Mouse (Mus musculus): Measurements from ENCODE around the gene Slc45a1. TPM values are rescaled to one million over a fixed set of nuclear protein-coding genes. Genes with fewer than 3 reads are reported as not detected.

Slc45a1 gene
- polyA plus RNA-seq, 2 experiments from 2014 or later, result not detected

GRCm38 (mm10) chr4:150656504-150656903 is 4.5 kb upstream of the Slc45a1 start:
- no peak for ATAC-seq

GRCm38 (mm10) chr4:150655989-150656388 is 4.0 kb upstream of the Slc45a1 start:
- peak; percentile 85 for ATAC-seq

- ATAC-seq, result no peak
Observed at GRCm38 (mm10) chr4:150653072-150653599, 1.2 kb upstream of the Slc45a1 start.

GRCm38 (mm10) chr4:150649327-150649726 is 2.6 kb downstream of the Slc45a1 start:
- no peak for ATAC-seq

GRCm38 (mm10) chr4:150644299-150644698 is 7.7 kb downstream of the Slc45a1 start:
- no peak for ATAC-seq

- no peak for ATAC-seq
Observed at GRCm38 (mm10) chr4:150636635-150637034, 15.3 kb downstream of the Slc45a1 start.

GRCm38 (mm10) chr4:150635568-150635967 is 16.4 kb downstream of the Slc45a1 start:
- ATAC-seq, result no peak

GRCm38 (mm10) chr4:150629266-150629665 is 22.7 kb downstream of the Slc45a1 start:
- ATAC-seq, result no peak

GRCm38 (mm10) chr4:150625951-150626732 is 25.8 kb downstream of the Slc45a1 start:
- peak; percentile 85 for ATAC-seq

- peak; percentile 42 for ATAC-seq
Observed at GRCm38 (mm10) chr4:150625425-150625824, 26.5 kb downstream of the Slc45a1 start.

- no peak for ATAC-seq
Observed at GRCm38 (mm10) chr4:150624933-150625332, 27.0 kb downstream of the Slc45a1 start.

- ATAC-seq, result no peak
Observed at GRCm38 (mm10) chr4:150624214-150624823, 27.7 kb downstream of the Slc45a1 start.

GRCm38 (mm10) chr4:150622641-150623040 is 29.3 kb downstream of the Slc45a1 start:
- no peak for ATAC-seq

GRCm38 (mm10) chr4:150619011-150619410 is 33.0 kb downstream of the Slc45a1 start:
- ATAC-seq, result no peak

GRCm38 (mm10) chr4:150616841-150617240 is 35.1 kb downstream of the Slc45a1 start:
- no peak for ATAC-seq

- ATAC-seq, result no peak
Observed at GRCm38 (mm10) chr4:150616029-150616420, 35.9 kb downstream of the Slc45a1 start.

- no peak for ATAC-seq
Observed at GRCm38 (mm10) chr4:150615251-150616028, 36.5 kb downstream of the Slc45a1 start.

- ATAC-seq, result no peak
Observed at GRCm38 (mm10) chr4:150613715-150614114, 38.3 kb downstream of the Slc45a1 start.

- no peak for ATAC-seq
Observed at GRCm38 (mm10) chr4:150608670-150609069, 43.3 kb downstream of the Slc45a1 start.

GRCm38 (mm10) chr4:150606449-150607161 is 45.4 kb downstream of the Slc45a1 start:
- no peak for ATAC-seq

GRCm38 (mm10) chr4:150605804-150606203 is 46.2 kb downstream of the Slc45a1 start:
- no peak for ATAC-seq

GRCm38 (mm10) chr4:150603366-150604061 is 48.5 kb downstream of the Slc45a1 start:
- no peak for ATAC-seq
